Mouse (Mus musculus): ENCODE measurements around the gene Olfr320.
A peak's percentile ranks its signal among the peaks of the same experiment; 100 is the strongest.
"Not testable (repeated sequence)": the region's sequence is repeated elsewhere in the genome, so short reads cannot be mapped to it uniquely, and the experiment has no call there.

Olfr320 gene

DNA sequence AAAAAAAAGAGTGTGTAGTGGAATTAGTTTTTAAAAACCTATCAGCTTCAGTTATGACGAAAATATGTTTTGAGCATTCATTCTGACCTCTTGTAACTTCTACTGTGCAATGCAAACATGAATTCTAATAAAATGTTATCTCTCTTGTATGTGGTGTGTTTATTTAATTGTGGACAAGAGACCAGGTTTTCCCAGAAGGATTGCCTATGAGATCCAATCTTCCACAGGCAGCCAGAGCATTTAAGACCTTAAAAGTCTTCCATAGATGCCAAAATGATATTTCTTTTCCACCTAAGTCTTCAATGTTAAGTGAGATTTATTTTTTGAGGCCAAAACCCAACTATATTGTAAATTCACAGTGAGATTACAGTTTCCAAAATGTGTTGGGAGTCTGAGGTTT, at the start of gene Olfr320:
Gene Olfr320, plus strand, starts transcription at position 301 of the 400 bp plus-strand sequence.
- DNase-seq (ENCODE audit: low spot score) = no peak

DNA sequence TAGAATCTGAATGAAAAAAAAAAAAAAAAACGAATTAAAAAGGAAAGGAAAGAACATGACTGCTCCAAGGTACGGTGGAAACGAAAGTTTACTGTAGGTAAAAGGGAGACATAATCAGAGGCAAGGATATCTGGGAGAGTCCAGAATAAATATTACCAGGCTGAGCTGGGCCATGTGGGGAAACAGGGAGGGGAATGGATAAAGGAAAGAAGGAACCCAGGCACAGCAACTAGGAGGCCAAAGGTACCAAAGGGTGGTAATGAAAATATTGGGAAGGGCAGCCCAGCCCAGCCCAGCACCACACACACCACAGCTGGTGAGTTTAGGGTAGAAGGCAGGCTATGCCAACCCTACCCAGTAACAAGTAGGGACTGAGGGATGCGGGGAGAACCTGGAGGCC, 46.0 kb upstream of the Olfr320 start:
- no peak for DNase-seq (ENCODE audit: low spot score)

DNA sequence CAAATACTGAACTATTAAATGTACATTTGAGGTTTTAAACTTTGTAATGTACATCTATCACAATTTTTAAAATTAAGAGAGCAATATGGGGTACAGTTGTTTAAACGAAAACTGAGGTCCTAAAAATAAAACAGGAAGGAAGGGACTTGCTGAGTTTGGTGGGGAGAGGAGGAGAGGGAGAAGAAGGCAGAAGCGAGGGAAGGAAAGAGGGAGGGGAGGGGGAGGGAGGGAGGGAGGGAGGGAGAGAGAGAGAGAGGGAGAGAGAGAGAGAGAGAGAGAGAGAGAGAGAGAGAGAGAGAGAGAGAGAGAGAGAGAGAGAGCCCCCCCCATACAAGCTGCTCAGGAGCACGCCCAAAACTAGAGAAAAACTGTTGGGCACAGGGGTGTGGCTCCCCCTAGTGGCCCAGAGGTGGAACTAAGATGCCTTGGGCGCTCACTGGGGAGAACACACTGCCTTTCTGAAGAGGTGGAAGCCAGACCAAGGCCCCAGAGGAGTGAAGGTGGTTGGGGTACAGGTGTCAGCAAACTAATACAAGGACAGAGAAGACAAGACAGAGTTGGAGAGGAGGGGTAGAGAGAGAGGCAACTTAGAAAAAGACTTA, 44.4 kb upstream of the Olfr320 start:
- peak; percentile 74 for DNase-seq (ENCODE audit: low spot score)

DNA sequence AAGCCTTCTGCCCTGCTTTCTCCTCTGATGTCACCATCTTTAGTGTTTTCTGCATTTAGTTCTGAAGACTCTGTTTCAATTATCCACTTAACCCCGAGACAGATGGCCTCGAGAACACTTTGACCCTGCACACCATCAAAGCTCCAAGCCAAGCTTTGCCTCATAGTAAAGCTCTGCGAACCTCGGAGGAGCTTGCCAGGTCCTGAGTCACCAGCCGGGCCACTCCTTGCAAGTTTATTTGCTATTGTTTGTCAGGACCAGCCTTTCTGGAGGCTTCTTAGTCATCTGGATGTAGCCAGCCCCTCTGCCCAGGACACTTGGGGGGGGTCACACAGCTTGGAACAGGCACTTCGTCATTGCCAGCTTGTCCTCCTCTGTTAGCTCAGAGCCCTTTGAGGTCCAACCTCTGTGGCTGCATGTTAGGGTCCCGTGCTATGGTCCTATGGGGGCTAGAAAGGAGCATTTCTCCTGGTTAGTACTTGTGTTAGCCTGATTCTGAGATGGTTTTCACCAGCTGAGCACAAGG, 42.7 kb upstream of the Olfr320 start:
- no peak for DNase-seq (ENCODE audit: low spot score)

DNA sequence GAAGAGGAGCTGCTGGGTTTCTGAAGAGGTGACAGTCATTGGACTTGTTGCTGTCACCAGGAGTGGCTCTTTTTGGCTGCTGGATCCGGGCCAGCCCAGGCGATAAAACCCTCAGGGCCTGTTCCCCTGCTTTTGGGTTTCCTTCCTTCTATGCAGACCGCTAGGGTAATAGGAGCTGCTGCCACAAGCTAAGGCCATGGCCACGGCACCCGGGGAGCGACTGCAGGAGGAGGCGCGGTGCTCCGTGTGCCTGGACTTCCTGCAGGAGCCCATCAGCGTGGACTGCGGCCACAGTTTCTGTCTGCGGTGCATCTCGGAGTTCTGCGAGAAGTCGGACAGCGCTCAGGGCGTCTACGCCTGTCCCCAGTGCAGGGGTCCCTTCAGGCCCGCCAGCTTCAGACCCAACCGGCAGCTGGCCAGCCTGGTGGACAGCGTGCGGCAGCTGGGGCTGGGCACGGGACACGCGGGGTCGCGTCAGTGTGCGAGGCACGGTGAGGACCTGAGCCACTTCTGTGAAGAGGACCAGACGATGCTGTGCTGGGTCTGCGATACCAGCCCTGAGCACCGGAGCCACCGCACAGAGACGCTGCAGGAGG, 40.5 kb upstream of the Olfr320 start, which contains the start of gene Trim58:
Gene Trim58, plus strand, starts transcription at position 194 of the 596 bp plus-strand sequence.
- peak; percentile 66 for DNase-seq (ENCODE audit: low spot score)

DNA sequence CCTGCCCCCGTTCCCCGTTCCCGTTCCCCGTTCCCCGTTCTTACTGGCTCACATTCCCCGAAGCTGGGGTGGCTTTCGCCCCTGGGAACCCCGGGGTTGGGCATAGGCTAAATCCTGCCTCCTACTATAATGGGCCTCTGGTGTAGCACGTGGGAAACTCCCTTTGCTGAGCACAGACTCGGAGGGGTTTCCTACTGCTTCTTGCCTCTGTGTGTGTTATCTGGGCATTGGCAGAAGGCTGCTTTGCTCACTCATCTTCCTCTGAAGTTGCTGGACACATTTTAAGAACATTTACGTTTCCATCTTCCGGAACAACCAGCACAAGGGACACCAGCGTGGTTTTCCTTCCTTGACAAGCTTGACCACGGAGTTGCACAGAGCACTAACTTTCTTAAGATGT, 39.8 kb upstream of the Olfr320 start:
- DNase-seq (ENCODE audit: low spot score) = peak; percentile 81

DNA sequence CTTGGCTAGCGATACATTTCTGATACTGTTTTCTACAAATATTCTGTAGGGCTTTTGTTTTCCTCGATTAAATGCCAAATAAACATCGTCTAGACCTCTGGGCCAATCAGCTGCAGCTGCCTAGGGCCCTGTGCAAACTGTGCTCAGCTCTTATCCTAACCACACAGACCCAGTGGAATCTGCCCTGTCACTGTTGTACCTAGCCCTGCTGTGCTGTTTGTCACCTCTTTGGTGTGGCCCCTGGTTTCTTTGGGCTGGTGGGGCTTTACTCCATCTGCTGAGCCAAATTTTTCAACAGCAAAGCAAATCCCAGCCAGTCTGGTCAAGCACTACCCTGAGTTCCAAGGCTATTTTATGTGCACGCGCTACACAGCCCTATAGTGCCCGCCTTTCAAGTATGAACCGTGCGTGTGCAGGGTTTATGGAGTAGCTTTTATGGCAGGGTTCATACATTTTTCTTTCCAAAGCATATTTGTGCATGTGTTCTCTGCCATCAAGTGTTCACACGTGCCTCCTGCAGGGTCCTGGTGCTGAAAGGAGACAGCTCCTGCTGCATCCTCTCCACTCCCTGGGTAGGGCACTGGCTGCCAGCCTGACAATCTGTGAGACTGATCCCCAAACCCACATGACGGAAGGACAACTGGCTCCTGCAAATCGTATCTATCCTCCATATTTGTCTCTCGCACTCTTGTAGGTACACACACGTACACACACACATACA, 39.1 kb upstream of the Olfr320 start:
- DNase-seq (ENCODE audit: low spot score) = peak; percentile 95

DNA sequence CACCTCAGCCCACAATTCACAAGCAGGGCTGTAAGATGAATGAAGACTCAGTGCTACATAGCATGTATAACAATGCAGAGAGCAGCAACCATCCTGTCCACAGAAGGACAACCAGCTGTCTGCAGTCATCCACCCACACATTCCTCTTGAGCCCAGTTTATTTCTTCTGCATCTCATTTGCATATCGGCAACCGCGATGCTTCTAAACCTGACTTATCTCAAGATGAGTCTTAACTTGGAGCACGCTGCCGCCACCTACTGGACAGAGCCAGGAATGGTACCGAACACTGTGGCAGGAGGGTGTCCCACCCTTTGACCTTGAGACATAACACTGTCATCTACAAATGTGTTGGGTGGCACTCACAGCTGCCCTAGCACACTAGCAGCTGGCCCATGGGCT, 37.5 kb upstream of the Olfr320 start:
- DNase-seq (ENCODE audit: low spot score) = peak; percentile 90

DNA sequence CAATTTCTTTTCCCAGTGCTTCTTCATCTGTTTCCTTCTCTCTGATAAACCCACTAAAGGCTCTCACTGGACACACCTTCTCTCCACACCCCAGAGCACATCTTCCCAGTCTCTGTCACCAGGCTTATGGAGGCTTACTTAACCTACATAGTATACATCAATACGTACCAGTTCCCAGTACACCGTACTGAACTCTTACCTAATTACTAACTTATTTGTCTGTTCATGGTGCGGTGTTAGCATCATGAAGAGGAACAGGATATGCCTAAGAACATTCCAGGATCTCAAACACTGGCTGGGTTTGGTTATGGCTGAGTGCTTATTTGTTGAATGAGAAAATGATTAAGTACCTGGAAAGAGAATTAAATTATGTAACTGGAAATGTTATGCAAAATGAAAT, 25.7 kb upstream of the Olfr320 start:
- no peak for DNase-seq (ENCODE audit: low spot score)

DNA sequence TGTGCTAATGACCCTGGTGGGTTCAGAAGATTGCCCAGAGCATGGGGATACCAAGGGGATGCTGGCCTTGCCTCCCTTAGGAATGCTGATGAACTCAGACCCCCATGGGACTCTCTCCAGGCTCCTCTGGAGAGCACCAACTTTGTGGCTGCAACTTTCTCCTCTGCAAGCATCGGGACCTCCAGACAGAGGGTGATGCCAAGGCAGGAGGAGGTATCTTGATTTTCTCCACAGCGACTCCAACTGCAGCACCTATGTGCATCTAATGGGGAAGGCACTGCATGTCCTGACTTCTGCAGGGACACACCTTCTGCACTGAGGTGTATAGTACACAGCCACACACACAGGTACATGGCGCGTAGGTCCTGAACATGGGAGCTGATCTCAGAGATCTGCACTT, 22.3 kb upstream of the Olfr320 start, which contains the start of gene Olfr322:
Gene Olfr322, plus strand, starts transcription at position 187 of the 400 bp plus-strand sequence.
- no peak for DNase-seq (ENCODE audit: low spot score)

DNA sequence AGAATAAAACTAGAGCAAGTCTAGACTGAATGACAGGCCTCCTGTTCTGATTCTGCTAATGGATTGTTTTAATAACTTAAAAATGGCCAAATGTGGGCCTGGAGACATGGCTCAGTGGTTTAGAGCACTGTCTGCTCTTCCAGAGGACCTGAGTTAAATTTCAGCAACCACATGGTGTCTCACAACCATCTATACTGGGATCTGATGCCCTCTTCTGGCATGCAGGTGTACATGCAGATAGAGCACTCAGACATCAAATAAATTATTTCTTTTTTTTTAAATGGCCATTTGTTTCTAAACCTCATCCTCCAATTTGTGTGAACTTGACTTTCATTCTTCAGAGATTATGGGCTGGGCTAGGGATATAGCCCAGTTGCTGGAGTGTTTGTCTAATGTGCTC, 11.6 kb upstream of the Olfr320 start:
- no peak for DNase-seq (ENCODE audit: low spot score)

DNA sequence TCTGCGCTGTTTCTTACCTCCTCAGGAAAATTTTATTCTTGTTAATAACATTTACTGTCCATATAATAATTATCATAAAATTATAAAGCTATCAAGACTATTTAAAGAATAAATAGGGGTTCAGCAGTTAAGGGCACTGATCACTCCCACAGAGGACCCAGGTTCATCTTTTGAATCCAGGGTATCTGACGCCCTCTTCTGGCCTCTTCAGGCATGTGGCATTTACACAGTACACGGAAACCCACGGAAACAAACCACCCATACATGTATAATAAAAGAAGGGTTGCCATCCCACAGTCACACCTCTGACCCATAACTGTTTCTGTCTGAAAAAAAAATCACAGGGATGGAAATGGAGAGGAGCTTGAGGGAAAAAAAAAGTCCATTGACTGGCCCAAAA, 9.1 kb upstream of the Olfr320 start:
- no peak for DNase-seq (ENCODE audit: low spot score)

DNA sequence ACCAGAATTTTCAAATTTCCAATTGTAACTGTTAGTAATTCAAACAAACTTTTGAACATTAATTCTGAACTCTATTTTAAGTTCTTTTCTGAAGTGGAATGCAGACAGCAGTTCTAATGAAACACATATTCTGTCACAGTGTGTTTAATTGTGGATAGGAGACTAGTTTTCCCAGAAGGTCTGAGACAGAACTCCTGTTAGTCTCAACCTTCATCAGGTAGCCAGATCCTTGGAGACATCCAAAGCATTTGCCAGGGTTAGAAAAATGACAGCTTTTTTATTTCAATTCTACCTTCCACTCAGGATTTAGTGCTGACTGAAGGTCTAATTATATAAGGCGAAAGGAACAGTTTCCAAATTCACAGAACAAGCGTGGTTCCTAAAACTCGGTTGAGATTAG, 18.0 kb downstream of the Olfr320 start, which contains the start of gene Olfr319:
Gene Olfr319, plus strand, starts transcription at position 301 of the 400 bp plus-strand sequence.
- DNase-seq (ENCODE audit: low spot score) = no peak

DNA sequence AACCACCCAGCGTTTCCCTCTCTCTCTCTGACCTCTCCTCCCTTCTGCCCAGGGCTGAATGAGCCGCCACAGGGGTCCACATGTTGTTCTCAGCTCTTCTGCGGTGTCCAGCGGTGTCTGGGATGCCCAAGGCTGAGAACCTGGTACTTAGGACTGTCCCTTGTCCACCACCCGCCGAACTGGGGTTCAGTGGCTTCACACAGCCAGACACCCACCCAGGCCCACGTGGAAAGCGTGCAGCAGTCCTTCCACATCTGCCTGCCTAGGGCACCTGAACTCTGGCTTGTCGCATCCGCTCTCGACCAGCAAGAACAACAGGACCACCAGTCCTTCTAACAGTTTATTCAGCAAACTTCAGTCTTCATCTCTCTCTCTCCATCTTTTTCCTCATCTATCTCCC, 28.2 kb downstream of the Olfr320 start:
- no peak for DNase-seq (ENCODE audit: low spot score)

DNA sequence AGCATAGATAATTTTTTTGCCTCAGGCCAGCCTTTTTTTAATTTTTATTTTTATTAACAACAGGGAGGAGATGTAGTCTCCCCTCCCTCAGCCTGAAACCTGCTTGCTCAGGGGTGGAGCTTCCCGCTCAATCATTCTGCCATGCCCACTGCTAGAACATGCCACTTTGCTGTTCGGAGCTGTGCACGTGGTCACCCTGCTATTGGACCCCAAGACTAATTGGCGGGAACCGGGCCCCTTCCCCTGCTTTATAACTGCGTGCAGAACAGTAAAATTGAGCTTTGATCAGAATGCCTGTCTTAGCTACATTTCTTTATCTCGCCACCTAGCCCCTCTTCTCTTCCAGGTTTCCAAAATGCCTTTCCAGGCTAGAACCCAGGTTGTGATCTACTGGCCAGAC, 36.8 kb downstream of the Olfr320 start:
- DNase-seq (ENCODE audit: low spot score) = not testable (repeated sequence)

DNA sequence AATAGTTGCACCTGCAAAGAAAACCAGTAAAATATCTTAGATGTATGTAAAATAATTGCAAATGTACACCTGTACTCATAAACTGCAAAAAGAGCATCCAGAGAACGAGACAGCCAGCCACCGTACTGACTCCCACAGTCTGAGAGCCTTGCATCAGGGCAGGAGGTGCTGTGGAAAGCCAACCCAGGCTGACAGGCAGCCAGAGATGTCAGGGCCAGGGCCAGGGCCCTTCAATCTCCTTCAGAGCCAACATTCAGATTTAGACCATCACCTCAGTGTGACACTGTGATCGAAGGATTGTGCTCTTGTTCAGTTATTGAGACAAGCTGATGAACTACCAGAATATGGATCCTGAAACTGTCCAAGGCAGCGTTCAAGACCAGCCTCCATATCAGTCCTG, 38.8 kb downstream of the Olfr320 start:
- DNase-seq (ENCODE audit: low spot score) = no peak

DNA sequence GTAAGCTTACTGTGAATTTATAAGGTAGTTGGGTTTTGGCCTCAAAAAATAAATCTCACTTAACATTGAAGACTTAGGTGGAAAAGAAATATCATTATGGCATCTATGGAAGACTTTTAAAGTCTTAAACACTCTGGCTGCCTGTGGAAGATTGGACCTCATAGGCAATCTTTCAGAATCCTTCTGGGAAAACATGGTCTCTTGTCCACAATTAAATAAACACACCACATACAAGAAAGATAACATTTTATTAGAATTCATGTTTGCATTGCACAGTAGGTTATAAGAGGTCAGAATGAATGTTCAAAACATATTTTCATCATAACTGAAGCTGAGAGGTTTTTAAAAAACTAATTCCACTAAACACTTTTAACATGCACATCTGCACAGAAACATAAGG, 43.0 kb downstream of the Olfr320 start, which contains the start of gene Olfr318:
Gene Olfr318, minus strand, starts transcription at position 101 of the 400 bp plus-strand sequence.
- no peak for DNase-seq (ENCODE audit: low spot score)

DNA sequence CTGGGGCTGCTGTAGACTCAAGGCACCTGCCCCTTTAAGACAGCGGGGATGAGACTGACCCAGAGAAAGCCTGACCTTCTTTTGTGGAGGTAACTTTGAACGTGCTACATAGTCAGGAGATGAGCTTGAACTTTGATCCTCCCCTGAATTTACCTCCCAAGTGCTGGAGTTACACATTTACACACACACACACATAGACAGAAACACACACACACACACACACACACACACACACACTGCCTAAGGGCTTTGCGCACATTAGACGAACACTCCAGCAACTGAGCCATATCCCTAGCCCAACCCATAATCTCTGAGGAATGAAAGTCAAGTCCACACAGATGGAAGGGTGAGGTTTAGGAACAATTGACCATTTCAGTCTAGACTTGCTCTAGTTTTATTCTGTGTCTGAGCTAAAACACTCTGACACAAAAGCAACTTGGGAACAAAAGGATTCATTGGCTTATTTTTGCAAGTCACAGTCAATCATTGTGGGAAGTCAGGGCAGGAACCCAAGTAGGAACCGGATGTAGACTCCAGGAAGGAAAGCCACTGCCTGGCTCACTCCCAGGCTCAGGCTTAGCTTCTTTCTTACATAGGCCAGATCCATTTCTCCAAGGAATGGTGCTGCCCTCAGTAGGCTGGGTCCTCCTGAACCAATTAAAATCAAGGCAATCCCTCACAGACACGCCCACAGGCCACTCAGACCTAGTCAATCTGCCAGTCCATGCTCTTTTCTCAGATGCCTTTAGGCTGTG, 47.2 kb downstream of the Olfr320 start:
- DNase-seq (ENCODE audit: low spot score) = not testable (repeated sequence)

DNA sequence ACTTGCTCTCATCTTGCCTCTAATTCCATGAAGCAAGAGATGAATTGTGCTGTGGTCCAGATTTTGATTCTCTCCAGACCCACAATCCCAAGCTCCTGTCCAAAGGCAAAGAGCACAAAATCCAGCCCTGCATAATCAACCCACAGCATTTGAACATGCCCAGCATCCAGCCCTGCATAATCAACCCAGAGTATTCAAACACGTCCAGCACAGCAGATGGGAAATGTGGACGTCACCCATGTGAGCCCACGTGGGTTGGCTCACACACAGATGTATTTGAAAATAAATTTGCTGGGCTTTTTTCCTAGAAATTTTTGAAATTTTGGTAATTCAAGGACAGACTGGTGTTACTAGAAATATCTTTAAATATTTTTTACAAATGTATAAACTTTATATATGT, 52.5 kb downstream of the Olfr320 start:
- no peak for DNase-seq (ENCODE audit: low spot score)
